In the genomic region with DNA sequence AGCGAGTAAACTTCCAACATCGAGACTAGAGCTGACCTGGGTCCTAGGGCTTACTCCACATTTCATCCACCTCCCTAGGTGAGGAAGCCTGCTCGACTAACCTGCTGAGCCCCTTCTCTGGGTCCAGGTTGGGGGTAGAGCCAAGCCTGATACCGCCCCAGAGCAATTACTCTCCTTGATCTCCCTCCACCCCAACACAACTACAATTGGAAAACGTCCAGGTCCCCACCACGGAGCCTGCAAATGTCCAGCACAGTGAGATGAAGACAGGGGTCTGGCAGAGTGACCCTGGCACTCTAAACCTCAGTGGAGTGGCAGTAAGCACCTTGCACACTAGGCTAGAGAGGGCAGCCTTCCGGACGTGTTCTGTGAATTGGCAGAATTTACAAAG, we compare ENCODE assay signal across 8 mouse cellular contexts. TPM values are rescaled to one million over a fixed set of nuclear protein-coding genes. Genes with fewer than 3 reads are reported as not detected.
DNase-seq lines count a peak whose midpoint lies in the region; ATAC-seq lines count a peak whose summit lies in the region.

No protein-coding gene starts in this region.

- peak overlapping the region; percentile 67 for H3K4me3 ChIP-seq in heart, embryonic 16.5 days (ENCODE audit: low read length)
- peak overlapping the region; percentile 61 for H3K4me3 ChIP-seq in brown adipose tissue, adult 24 weeks (ENCODE audit: insufficient read depth, low read depth, low read length)
- peak overlapping the region; percentile 60 for H3K4me3 ChIP-seq in hindbrain, embryonic 10.5 days
- H3K4me3 ChIP-seq in midbrain, embryonic 10.5 days = peak overlapping the region; percentile 54

- no peaks in the 10 kb centered on the region for H3K36me3 ChIP-seq in heart, embryonic 16.5 days (ENCODE audit: control insufficient read depth, insufficient read depth)
- no peaks in the 10 kb centered on the region for H3K36me3 ChIP-seq in hindbrain, embryonic 10.5 days
- H3K36me3 ChIP-seq in midbrain, embryonic 10.5 days = no peaks in the 10 kb centered on the region

- peak overlapping the region; percentile 77; the same call in 1 of the 2 replicates for H3K9ac ChIP-seq in heart, embryonic 16.5 days (ENCODE audit: low read length)

- 16% methylated on average over 8 of the region's 8 CpGs for WGBS in heart, embryonic 16.5 days
- WGBS in hindbrain, embryonic 10.5 days = 17% methylated on average over 8 of the region's 8 CpGs
- 20% methylated on average over 8 of the region's 8 CpGs for WGBS in midbrain, embryonic 10.5 days

- H3K9me3 ChIP-seq in heart, embryonic 16.5 days (replicated peaks; ENCODE audit: control insufficient read depth, low read length) = no peaks in the 10 kb centered on the region
- H3K9me3 ChIP-seq in hindbrain, embryonic 10.5 days = no peaks in the 10 kb centered on the region
- H3K9me3 ChIP-seq in midbrain, embryonic 10.5 days (replicated peaks) = no peaks in the 10 kb centered on the region

- DNase-seq in heart, postnatal 10 days = no peak
- no peak for DNase-seq in hindbrain, embryonic 10.5 days (ENCODE audit: low spot score)
- DNase-seq in midbrain, embryonic 10.5 days (ENCODE audit: low spot score) = no peak
- no peak for DNase-seq in right cerebral cortex, postnatal 36 days (ENCODE audit: low spot score in 2 of 2)
- no peak for DNase-seq in urinary bladder, postnatal 4 days (ENCODE audit: low spot score in 2 of 2)
- no peak for DNase-seq in natural killer cell, adult 2 months (ENCODE audit: low spot score in 2 of 2)

- H3K4me1 ChIP-seq in heart, embryonic 16.5 days (ENCODE audit: control insufficient read depth, insufficient read depth, low read length) = peaks cover 5% of the 10 kb centered on the region
- H3K4me1 ChIP-seq in brown adipose tissue, adult 24 weeks (ENCODE audit: control insufficient read depth, insufficient read depth, insufficient read length, low read length) = no peaks in the 10 kb centered on the region
- peaks cover 11% of the 10 kb centered on the region for H3K4me1 ChIP-seq in hindbrain, embryonic 10.5 days (replicated peaks)
- peaks cover 13% of the 10 kb centered on the region for H3K4me1 ChIP-seq in midbrain, embryonic 10.5 days

- no peak overlapping the region for H3K27ac ChIP-seq in heart, embryonic 16.5 days (ENCODE audit: low read length)
- H3K27ac ChIP-seq in brown adipose tissue, adult 24 weeks (replicated peaks; ENCODE audit: low read depth, low read length) = no peak overlapping the region
- peak overlapping the region; percentile 74; the same call in 1 of the 2 replicates for H3K27ac ChIP-seq in hindbrain, embryonic 10.5 days
- no peak overlapping the region; the same call in 1 of the 2 replicates for H3K27ac ChIP-seq in midbrain, embryonic 10.5 days (replicated peaks)

- ATAC-seq in heart, embryonic 16.5 days (replicated peaks; ENCODE audit: extremely low read depth, insufficient read depth, low FRiP score) = no peak

- intact Hi-C loops in heart, postnatal 10 days (cut with DNase I) = no loop called here

- peak overlapping the region; percentile 86 for H3K4me2 ChIP-seq in heart, embryonic 16.5 days (ENCODE audit: low read depth, low read length)

- H3K27me3 ChIP-seq in heart, embryonic 16.5 days (ENCODE audit: control insufficient read depth, insufficient read depth, low read length) = peaks cover 3% of the 10 kb centered on the region
- peaks cover 51% of the 10 kb centered on the region for H3K27me3 ChIP-seq in hindbrain, embryonic 10.5 days (ENCODE audit: insufficient read depth, poor library complexity, severe bottlenecking)
- H3K27me3 ChIP-seq in midbrain, embryonic 10.5 days (ENCODE audit: low read depth, poor library complexity, severe bottlenecking) = peaks cover 62% of the 10 kb centered on the region

RNA-seq across cellular contexts. Expression of a gene that starts 6.2 kb away (rescaled TPM):
- polyA plus RNA-seq in heart, embryonic 16.5 days (2015; fragmentation: Nextera tagmentation; extraction: Ambion mirVana) = 10.5 and 12.3 TPM in 2 replicates
- 1 to 10 TPM; 2.4 to 3.9 TPM for total RNA-seq in heart, postnatal 10 days (2021)
- 1.5 TPM in 1 of 2 replicates, not detected in the other for polyA plus RNA-seq in brown adipose tissue, adult 24 weeks (2012; ENCODE audit: insufficient read depth, insufficient read length, missing spikeins)
- 2.5 and 3.1 TPM in 2 replicates for polyA plus RNA-seq in hindbrain, embryonic 10.5 days (2016; fragmentation: Nextera tagmentation; extraction: Ambion mirVana)
- polyA plus RNA-seq in midbrain, embryonic 10.5 days (2016; fragmentation: Nextera tagmentation; extraction: Ambion mirVana) = 2.4 and 2.6 TPM in 2 replicates

RNA-seq across cellular contexts. Expression of a gene that starts 15.1 kb away (rescaled TPM):
- 0.58 and 0.61 TPM in 2 replicates for polyA plus RNA-seq in heart, embryonic 16.5 days (2015; fragmentation: Nextera tagmentation; extraction: Ambion mirVana)
- total RNA-seq in heart, postnatal 10 days (2021) = under 1 TPM; 0.45 to 0.69 TPM
- 4.6 and 7.6 TPM in 2 replicates for polyA plus RNA-seq in brown adipose tissue, adult 24 weeks (2012; ENCODE audit: insufficient read depth, insufficient read length, missing spikeins)
- polyA plus RNA-seq in hindbrain, embryonic 10.5 days (2016; fragmentation: Nextera tagmentation; extraction: Ambion mirVana) = 1.1 and 1.2 TPM in 2 replicates
- 0.62 and 0.75 TPM in 2 replicates for polyA plus RNA-seq in midbrain, embryonic 10.5 days (2016; fragmentation: Nextera tagmentation; extraction: Ambion mirVana)

RNA-seq across cellular contexts. Expression of a gene that starts 15.8 kb away (rescaled TPM):
- polyA plus RNA-seq in heart, embryonic 16.5 days (2015; fragmentation: Nextera tagmentation; extraction: Ambion mirVana) = 0.58 and 0.60 TPM in 2 replicates
- total RNA-seq in heart, postnatal 10 days (2021) = under 1 TPM in 1 of 2 experiments, not detected in 1; 0.30 TPM
- 0.91 TPM in 1 of 2 replicates, not detected in the other for polyA plus RNA-seq in brown adipose tissue, adult 24 weeks (2012; ENCODE audit: insufficient read depth, insufficient read length, missing spikeins)
- polyA plus RNA-seq in hindbrain, embryonic 10.5 days (2016; fragmentation: Nextera tagmentation; extraction: Ambion mirVana) = 0.55 and 1.1 TPM in 2 replicates
- 0.17 and 0.27 TPM in 2 replicates for polyA plus RNA-seq in midbrain, embryonic 10.5 days (2016; fragmentation: Nextera tagmentation; extraction: Ambion mirVana)

RNA-seq across cellular contexts. Expression of a gene that starts 42.3 kb away (rescaled TPM):
- 22.8 TPM in 2 replicates for polyA plus RNA-seq in heart, embryonic 16.5 days (2015; fragmentation: Nextera tagmentation; extraction: Ambion mirVana)
- 10 to 100 TPM; 29.8 to 31.9 TPM for total RNA-seq in heart, postnatal 10 days (2021)
- 10.9 and 20.6 TPM in 2 replicates for polyA plus RNA-seq in brown adipose tissue, adult 24 weeks (2012; ENCODE audit: insufficient read depth, insufficient read length, missing spikeins)
- polyA plus RNA-seq in hindbrain, embryonic 10.5 days (2016; fragmentation: Nextera tagmentation; extraction: Ambion mirVana) = 47.8 and 51.2 TPM in 2 replicates
- 47.3 and 52.2 TPM in 2 replicates for polyA plus RNA-seq in midbrain, embryonic 10.5 days (2016; fragmentation: Nextera tagmentation; extraction: Ambion mirVana)

RNA-seq across cellular contexts. Expression of a gene that starts 45.9 kb away (rescaled TPM):
- polyA plus RNA-seq in heart, embryonic 16.5 days (2015; fragmentation: Nextera tagmentation; extraction: Ambion mirVana) = 37.2 and 38.6 TPM in 2 replicates
- total RNA-seq in heart, postnatal 10 days (2021) = 10 to 100 TPM; 17.8 to 20.0 TPM
- 19.5 and 21.9 TPM in 2 replicates for polyA plus RNA-seq in brown adipose tissue, adult 24 weeks (2012; ENCODE audit: insufficient read depth, insufficient read length, missing spikeins)
- 49.6 and 59.1 TPM in 2 replicates for polyA plus RNA-seq in hindbrain, embryonic 10.5 days (2016; fragmentation: Nextera tagmentation; extraction: Ambion mirVana)
- polyA plus RNA-seq in midbrain, embryonic 10.5 days (2016; fragmentation: Nextera tagmentation; extraction: Ambion mirVana) = 52.0 and 56.9 TPM in 2 replicates
